Mouse (Mus musculus) MEL (cell line): ENCODE measurements around the gene Rock2. TPM values are rescaled to one million over a fixed set of nuclear protein-coding genes. Genes with fewer than 3 reads are reported as not detected.

Experiments used
- DNase-seq: peaks from one replicate; pipeline ENCODE4 v3.0.0; 2011; ENCODE audit warnings: low read depth, low spot score
- H3K27ac ChIP-seq: 2 replicates; pipeline ENCODE4 v1.5.1; 2012; ENCODE audit warnings: low read depth, mild to moderate bottlenecking, control low read depth, low read length, moderate library complexity; ENCODE audit not compliant: control insufficient read depth
- H3K27me3 ChIP-seq, 2 experiments: fragments of 150-350 bp in 1 of 2; sonication (generic) in 1 of 2; 2 replicates each; pipeline ENCODE4 v1.6.1; 2012; ENCODE audit warnings: low read length in 2 of 2, mild to moderate bottlenecking in 2 of 2, improper control_type of control experiment in 1 of 2, moderate library complexity in 1 of 2; ENCODE audit not compliant: insufficient read depth in 2 of 2, control insufficient read depth in 1 of 2
- H3K36me3 ChIP-seq, 2 experiments: 2 replicates each; pipeline ENCODE4 v1.6.1; 2012 to 2014; ENCODE audit warnings: low read length in 2 of 2, improper control_type of control experiment in 1 of 2, inconsistent platforms in 1 of 2, mild to moderate bottlenecking in 1 of 2; ENCODE audit not compliant: insufficient read depth in 2 of 2, control insufficient read depth in 1 of 2
- H3K4me1 ChIP-seq, 2 experiments: fragments of 150-350 bp in 1 of 2; sonication (generic) in 1 of 2; 2 replicates each; pipeline ENCODE4 v1.6.1; 2012; ENCODE audit warnings: low read length in 2 of 2, improper control_type of control experiment in 1 of 2, mild to moderate bottlenecking in 1 of 2; ENCODE audit not compliant: insufficient read depth in 2 of 2, control insufficient read depth in 1 of 2
- H3K4me3 ChIP-seq, 2 experiments: fragments of 150-350 bp in 1 of 2; sonication (generic) in 1 of 2; 2 replicates each; pipeline ENCODE4 v1.5.1; 2012; ENCODE audit warnings: low read depth in 2 of 2, low read length in 2 of 2, mild to moderate bottlenecking in 2 of 2, moderate library complexity in 2 of 2, control low read depth in 1 of 2, improper control_type of control experiment in 1 of 2; ENCODE audit not compliant: control insufficient read depth in 1 of 2, insufficient read depth in 1 of 2
- H3K79me2 ChIP-seq: 2 replicates; pipeline ENCODE4 v1.6.1; 2012; ENCODE audit warnings: mild to moderate bottlenecking, low read length, moderate library complexity; ENCODE audit not compliant: control insufficient read depth, poor library complexity, insufficient read depth
- H3K9ac ChIP-seq: 2 replicates; pipeline ENCODE4 v1.6.1; 2012; ENCODE audit warnings: low read depth, mild to moderate bottlenecking, control low read depth, low read length, moderate library complexity; ENCODE audit not compliant: control insufficient read depth, poor library complexity, severe bottlenecking
- H3K9me3 ChIP-seq: fragments of 150-350 bp; sonication (generic); replicated peaks from 2 replicates; pipeline ENCODE4 v1.6.1; 2012; ENCODE audit warnings: mild to moderate bottlenecking, low read length, improper control_type of control experiment, moderate library complexity; ENCODE audit not compliant: insufficient read depth
- CHD2 ChIP-seq: IDR thresholded peaks from 2 replicates; pipeline ENCODE4 v1.6.1; 2011; ENCODE audit warnings: low read length, improper control_type of control experiment
- E2F4 ChIP-seq: IDR thresholded peaks from 2 replicates; pipeline ENCODE4 v1.6.1; 2011; ENCODE audit warnings: low read depth, low read length, improper control_type of control experiment, borderline replicate concordance
- ELF1 ChIP-seq: IDR thresholded peaks from 2 replicates; pipeline ENCODE4 v1.6.1; 2014; ENCODE audit warnings: low read depth, mild to moderate bottlenecking, inconsistent platforms, low read length, improper control_type of control experiment, moderate library complexity
- EP300 ChIP-seq, 2 experiments: IDR thresholded peaks; 2 replicates each; pipeline ENCODE4 v1.6.1; 2011; ENCODE audit warnings: improper control_type of control experiment in 2 of 2, low read length in 2 of 2, low read depth in 1 of 2, mild to moderate bottlenecking in 1 of 2
- ETS1 ChIP-seq: IDR thresholded peaks from 2 replicates; pipeline ENCODE4 v1.6.1; 2012; ENCODE audit warnings: low read depth, mild to moderate bottlenecking, inconsistent platforms, low read length, improper control_type of control experiment, moderate library complexity
- GATA1 ChIP-seq: IDR thresholded peaks from 2 replicates; pipeline ENCODE4 v1.6.1; 2011; ENCODE audit warnings: low read depth, low read length, improper control_type of control experiment
- HCFC1 ChIP-seq: IDR thresholded peaks from 2 replicates; pipeline ENCODE4 v1.6.1; 2012; ENCODE audit warnings: low read depth, mild to moderate bottlenecking, inconsistent platforms, low read length, improper control_type of control experiment, moderate library complexity
- JUND ChIP-seq: IDR thresholded peaks from 2 replicates; pipeline ENCODE4 v1.6.1; 2011; ENCODE audit warnings: low read depth, mild to moderate bottlenecking, improper control_type of control experiment, low read length
- KAT2A ChIP-seq: conservative IDR thresholded peaks from 2 replicates; pipeline ENCODE4 v1.6.1; 2012; ENCODE audit warnings: low read depth, low read length, improper control_type of control experiment, inconsistent platforms
- MAFK ChIP-seq: IDR thresholded peaks from 2 replicates; pipeline ENCODE4 v1.6.1; 2011; ENCODE audit warnings: low read depth, mild to moderate bottlenecking, low read length, improper control_type of control experiment, borderline replicate concordance
- MAX ChIP-seq: IDR thresholded peaks from 2 replicates; pipeline ENCODE4 v1.6.1; 2011; ENCODE audit warnings: low read length, improper control_type of control experiment
- MAZ ChIP-seq: IDR thresholded peaks from 2 replicates; pipeline ENCODE4 v1.6.1; 2012; ENCODE audit warnings: low read depth, mild to moderate bottlenecking, inconsistent platforms, low read length, improper control_type of control experiment
- MYB ChIP-seq: IDR thresholded peaks from 2 replicates; pipeline ENCODE4 v1.6.1; 2011; ENCODE audit warnings: mild to moderate bottlenecking, low read depth, low read length, improper control_type of control experiment
- NELFE ChIP-seq: IDR thresholded peaks from 2 replicates; pipeline ENCODE4 v1.6.1; 2011; ENCODE audit warnings: low read depth, low read length, improper control_type of control experiment
- NRF1 ChIP-seq: IDR thresholded peaks from 2 replicates; pipeline ENCODE4 v1.6.1; 2014; ENCODE audit warnings: low read depth, mild to moderate bottlenecking, inconsistent platforms, low read length, improper control_type of control experiment, moderate library complexity; ENCODE audit not compliant: poor library complexity, insufficient read depth, severe bottlenecking
- POLR2A ChIP-seq, 2 experiments: IDR thresholded peaks; 2 replicates each; pipeline ENCODE4 v1.6.1; 2011 to 2012; ENCODE audit warnings: low read length in 2 of 2, mild to moderate bottlenecking in 2 of 2, control low read depth in 1 of 2, improper control_type of control experiment in 1 of 2, low read depth in 1 of 2, moderate library complexity in 1 of 2; ENCODE audit not compliant: control insufficient read depth in 1 of 2, insufficient read depth in 1 of 2, poor library complexity in 1 of 2
- POLR2AphosphoS2 ChIP-seq: IDR thresholded peaks from 2 replicates; pipeline ENCODE4 v1.6.1; 2011; ENCODE audit warnings: low read length, improper control_type of control experiment
- POLR2AphosphoS5 ChIP-seq: IDR thresholded peaks from 2 replicates; pipeline ENCODE4 v1.6.1; 2012; ENCODE audit warnings: low read depth, borderline replicate concordance, mild to moderate bottlenecking, inconsistent platforms, low read length, moderate library complexity, mixed read lengths
- RAD21 ChIP-seq: IDR thresholded peaks from 2 replicates; pipeline ENCODE4 v1.6.1; 2011; ENCODE audit warnings: mild to moderate bottlenecking, low read depth, low read length, improper control_type of control experiment
- SIN3A ChIP-seq: IDR thresholded peaks from 2 replicates; pipeline ENCODE4 v1.6.1; 2012; ENCODE audit warnings: low read length, improper control_type of control experiment, inconsistent platforms
- TAL1 ChIP-seq: IDR thresholded peaks from 2 replicates; pipeline ENCODE4 v1.6.1; 2012; ENCODE audit warnings: mild to moderate bottlenecking, inconsistent platforms, low read length, moderate library complexity, mixed read lengths
- TBP ChIP-seq: IDR thresholded peaks from 2 replicates; pipeline ENCODE4 v1.8.0; 2011; ENCODE audit warnings: low read depth, low read length, improper control_type of control experiment
- UBTF ChIP-seq: IDR thresholded peaks from 2 replicates; pipeline ENCODE4 v1.6.1; 2012; ENCODE audit warnings: low read depth, mild to moderate bottlenecking, inconsistent platforms, low read length, improper control_type of control experiment, moderate library complexity, borderline replicate concordance; ENCODE audit not compliant: insufficient read depth
- USF2 ChIP-seq, 2 experiments: IDR thresholded peaks; 2 replicates each; pipeline ENCODE4 v1.6.1; 2011 to 2012; ENCODE audit warnings: improper control_type of control experiment in 2 of 2, low read length in 2 of 2, borderline replicate concordance in 1 of 2, inconsistent platforms in 1 of 2, low read depth in 1 of 2, mild to moderate bottlenecking in 1 of 2; ENCODE audit not compliant: insufficient read depth in 1 of 2
- ZKSCAN1 ChIP-seq: IDR thresholded peaks from 2 replicates; pipeline ENCODE4 v1.6.1; 2012; ENCODE audit warnings: low read depth, mild to moderate bottlenecking, inconsistent platforms, low read length, improper control_type of control experiment, moderate library complexity
- ZMIZ1 ChIP-seq: IDR thresholded peaks from 2 replicates; pipeline ENCODE4 v1.6.1; 2012; ENCODE audit warnings: low read depth, mild to moderate bottlenecking, inconsistent platforms, low read length, improper control_type of control experiment, moderate library complexity
- polyA plus RNA-seq, 2 experiments: library from polyadenylated mRNA; stranded (reverse) in 1 of 2; unstranded in 1 of 2; fragments of >175 nt in 1 of 2; fragments of >200 nt in 1 of 2; gene quantifications; 2 replicates each; pipeline versions ENCODE4 v1.2.1 to v1.2.4; 2012; ENCODE audit warnings: low replicate concordance in 2 of 2, low read depth in 1 of 2; ENCODE audit not compliant: insufficient read length in 2 of 2, insufficient read depth in 1 of 2, missing spikeins in 1 of 2
- total RNA-seq: library from RNA; depleted of rRNA; stranded (reverse); fragments of 300-350 nt; gene quantifications from 2 replicates; pipeline ENCODE4 v1.2.3, GENCODE M21; 2012

Gene Rock2
- total and polyA plus RNA-seq, 3 experiments = 10.9 to 46.4 (median 14.4) TPM

GRCm38 (mm10) chr12:16875269-16875668, 19.4 kb upstream of the Rock2 start:
- H3K4me1 ChIP-seq = no peaks in the 10 kb centered on the region
- no peak overlapping the region for H3K4me3 ChIP-seq
- no peaks in the 10 kb centered on the region for H3K36me3 ChIP-seq
- no peaks in the 10 kb centered on the region for H3K79me2 ChIP-seq
- no peaks in the 10 kb centered on the region for H3K9me3 ChIP-seq
- no peak overlapping the region for H3K9ac ChIP-seq
- no peak for TF ChIP-seq POLR2AphosphoS5
- TF ChIP-seq NELFE = no peak
- TF ChIP-seq POLR2AphosphoS2 = no peak
- TF ChIP-seq NRF1 = no peak
- TF ChIP-seq MAX = no peak
- no peak for DNase-seq
- peaks cover 0 to 1% of the 10 kb centered on the region in 2 experiments; a peak in 1 of 4 replicates for H3K27me3 ChIP-seq
- H3K27ac ChIP-seq = no peak overlapping the region

GRCm38 (mm10) chr12:16875678-16876077, 19.0 kb upstream of the Rock2 start:
- TF ChIP-seq TAL1 (no peak), POLR2AphosphoS5 (no peak), E2F4 (no peak), MAX (no peak), TBP (no peak), ZKSCAN1 (no peak), ZMIZ1 (no peak), GATA1 (no peak), EP300 (IDR thresholded peaks at IDR 0.05; ENCODE audit: low read depth in 1 of 2, low read length in 2 of 2) (no peak), MAZ (no peak), RAD21 (no peak)
- DNase-seq = no peak
- Histone ChIP-seq H3K4me1 (no peaks in the 10 kb centered on the region), H3K27ac (no peak overlapping the region), H3K79me2 (no peaks in the 10 kb centered on the region), H3K27me3 (peaks cover 0 to 1% of the 10 kb centered on the region in 2 experiments; a peak in 1 of 4 replicates), H3K36me3 (no peaks in the 10 kb centered on the region), H3K4me3 (no peak overlapping the region), H3K9ac (no peak overlapping the region), H3K9me3 (no peaks in the 10 kb centered on the region)

- Histone ChIP-seq H3K9ac (no peak overlapping the region), H3K4me1 (no peaks in the 10 kb centered on the region), H3K27ac (no peak overlapping the region)
- TF ChIP-seq UBTF (no peak), HCFC1 (no peak), USF2 (IDR thresholded peaks at IDR 0.05; ENCODE audit: borderline replicate concordance in 1 of 2, insufficient read depth in 1 of 2, low read depth in 1 of 2, low read length in 2 of 2) (no peak), EP300 (IDR thresholded peaks at IDR 0.05; ENCODE audit: low read depth in 1 of 2, low read length in 2 of 2) (no peak), SIN3A (no peak), ZMIZ1 (no peak), KAT2A (no peak), MAZ (no peak), JUND (no peak), MYB (no peak), ETS1 (no peak), MAFK (no peak), POLR2A (IDR thresholded peaks at IDR 0.05; ENCODE audit: control insufficient read depth in 1 of 2, insufficient read depth in 1 of 2, low read depth in 1 of 2, low read length in 2 of 2, poor library complexity in 1 of 2) (no peak), NELFE (no peak), POLR2AphosphoS2 (no peak), CHD2 (no peak), ELF1 (no peak), MAX (no peak)
These were observed 18.0 kb upstream of the Rock2 start for GRCm38 (mm10) chr12:16876667-16877066.

More at GRCm38 (mm10) chr12:16876667-16877066, 18.0 kb upstream of the Rock2 start:
- no peak for DNase-seq
- no peaks in the 10 kb centered on the region for H3K36me3 ChIP-seq
- H3K79me2 ChIP-seq = no peaks in the 10 kb centered on the region
- peaks cover 0 to 1% of the 10 kb centered on the region in 2 experiments; a peak in 2 of 4 replicates for H3K27me3 ChIP-seq
- no peaks in the 10 kb centered on the region for H3K9me3 ChIP-seq
- H3K4me3 ChIP-seq = no peak overlapping the region
